Comparison of ENCODE assay signal across 8 mouse cellular contexts in genomic region chr2:155133977-155134860, GRCm38 (mm10). TPM values are rescaled to one million over a fixed set of nuclear protein-coding genes. Genes with fewer than 3 reads are reported as not detected.
DNase-seq lines count a peak whose midpoint lies in the region; ATAC-seq lines count a peak whose summit lies in the region.

No protein-coding gene starts in this region.

- peak; percentile 10 to 19 for DNase-seq in layer of hippocampus, postnatal 14 days (ENCODE audit: low spot score in 2 of 2)
- no peak for DNase-seq in layer of hippocampus, postnatal 10 days (ENCODE audit: low spot score in 2 of 2)
- peak; percentile 19 for DNase-seq in MN1 (ENCODE audit: low spot score)
- peak; percentile 49 for DNase-seq in induced T-regulatory cell, adult 2 months (ENCODE audit: low read depth)
- peak; percentile 29 for DNase-seq in mesoderm, embryonic 11.5 days (ENCODE audit: low read depth, low spot score)
- DNase-seq in thymus, postnatal 14 days = peak; percentile 28
- no peak for DNase-seq in gastrocnemius, adult 8-10 months (ENCODE audit: low spot score in 2 of 2)

- 0 out of 2 replicates have a peak, but pooled peaks have one; percentile 41 for ATAC-seq in erythroid progenitor cell, adult 5-6 weeks (replicated peaks; ENCODE audit: low FRiP score, poor library complexity, severe bottlenecking)

RNA-seq across cellular contexts. Expression of gene Itch, which starts 0.9 kb away (rescaled TPM):
- 10 to 100 TPM; 44.8 to 45.6 TPM for total RNA-seq in layer of hippocampus, postnatal 14 days (2021)
- total RNA-seq in layer of hippocampus, postnatal 10 days (2021) = 10 to 100 TPM; 36.0 to 40.0 TPM
- 23.1 and 45.3 TPM in 2 replicates for total RNA-seq in erythroid progenitor cell, adult 5-6 weeks (2015; ENCODE audit: low replicate concordance)
- total RNA-seq in erythroid progenitor cell, adult 5-6 weeks (2017; ENCODE audit: low replicate concordance) = 31.9 and 39.8 TPM in 2 replicates
- 10 to 100 TPM; 14.1 to 20.7 (median 18.0) TPM for total RNA-seq in gastrocnemius, adult 8-10 months (2022)

RNA-seq across cellular contexts. Expression of gene Ahcy, which starts 59.9 kb away (rescaled TPM):
- 10 to 100 TPM; 12.2 to 13.0 TPM for total RNA-seq in layer of hippocampus, postnatal 14 days (2021)
- 10 to 100 TPM; 12.6 to 15.3 TPM for total RNA-seq in layer of hippocampus, postnatal 10 days (2021)
- total RNA-seq in erythroid progenitor cell, adult 5-6 weeks (2015; ENCODE audit: low replicate concordance) = 17.6 and 21.6 TPM in 2 replicates
- 8.7 and 16.0 TPM in 2 replicates for total RNA-seq in erythroid progenitor cell, adult 5-6 weeks (2017; ENCODE audit: low replicate concordance)
- 10 to 100 TPM; 15.6 to 19.5 (median 18.7) TPM for total RNA-seq in gastrocnemius, adult 8-10 months (2022)

Comparison
In these comparisons a context has a peak if more than half of its experiments do, and no peak if none do; other contexts are left out.
1. DNase-seq: peak in layer of hippocampus, postnatal 14 days (2 of 2), MN1 (single experiment), induced T-regulatory cell, adult 2 months (single experiment), mesoderm, embryonic 11.5 days (single experiment) and thymus, postnatal 14 days (single experiment); none in layer of hippocampus, postnatal 10 days (0 of 2) and gastrocnemius, adult 8-10 months (0 of 2).